Mouse (Mus musculus) neural tube, embryonic 13.5 days (tissue): ENCODE measurements at regions not wholly inside any gene's neighbourhood (a gene's known extent, or its start where the extent isn't known, plus 50 kb on each side); places are given as distances from the start of the nearest gene placed in this dataset.

Experiments
- ATAC-seq: fragments of 200-750 bp; cut with Nextera tagmentation; 2 replicates; pipeline ENCODE4 v1.8.0; 2017; ENCODE audit warnings: low read depth, mild to moderate bottlenecking, moderate TSS enrichment, moderate library complexity
- H3K27ac ChIP-seq: fragments of 300-500 bp; sonication (generic); replicated peaks from 2 replicates; pipeline ENCODE4 v1.5.1; 2015; ENCODE audit warnings: moderate library complexity, mild to moderate bottlenecking, inconsistent platforms
- H3K27me3 ChIP-seq: fragments of 300-500 bp; sonication (generic); 2 replicates; pipeline ENCODE4 v1.6.1; 2015; ENCODE audit warnings: mild to moderate bottlenecking, inconsistent platforms
- H3K36me3 ChIP-seq: fragments of 300-500 bp; sonication (generic); 2 replicates; pipeline ENCODE4 v1.6.1; 2015; ENCODE audit warnings: mild to moderate bottlenecking, inconsistent platforms
- H3K4me1 ChIP-seq: fragments of 300-500 bp; sonication (generic); replicated peaks from 2 replicates; pipeline ENCODE4 v1.6.1; 2015; ENCODE audit warnings: inconsistent platforms
- H3K4me2 ChIP-seq: fragments of 300-500 bp; sonication (generic); 2 replicates; pipeline ENCODE4 v1.6.1; 2015; ENCODE audit warnings: inconsistent platforms, mild to moderate bottlenecking, moderate library complexity
- H3K4me3 ChIP-seq: fragments of 300-500 bp; sonication (generic); 2 replicates; pipeline ENCODE4 v1.5.1; 2015; ENCODE audit warnings: mild to moderate bottlenecking, inconsistent platforms
- H3K9ac ChIP-seq: fragments of 300-500 bp; sonication (generic); 2 replicates; pipeline ENCODE4 v1.6.1; 2015; ENCODE audit warnings: moderate library complexity, mild to moderate bottlenecking, inconsistent platforms
- H3K9me3 ChIP-seq: fragments of 300-500 bp; sonication (generic); 2 replicates; pipeline ENCODE4 v1.6.1; 2016; ENCODE audit warnings: inconsistent platforms
- WGBS: fragments of 180-500 bp; shearing (Covaris S2); methylation state at CpG from one replicate; pipeline ENCODE4 v1.1.7; 2015; 5-methylcytosine and 5-hydroxymethylcytosine counted together

DNA sequence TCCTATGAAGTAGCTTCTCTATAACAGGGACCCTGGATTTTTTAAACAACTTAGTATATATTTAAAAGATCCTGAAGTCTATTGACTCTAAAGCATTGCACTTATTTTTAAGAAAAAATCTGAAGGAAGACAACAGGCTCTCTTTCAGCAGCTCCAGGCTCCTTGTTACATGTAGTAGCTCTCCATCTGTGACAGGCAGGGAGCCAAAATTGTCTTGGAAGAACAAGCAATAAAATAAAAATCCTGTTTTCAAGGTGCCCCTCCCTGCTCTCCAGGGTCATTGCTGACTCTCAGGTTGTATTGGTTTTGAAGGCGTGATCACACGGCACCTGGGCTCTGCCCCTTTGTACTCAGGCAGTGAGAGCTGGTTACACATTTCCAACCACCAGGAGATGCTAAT lies 397.1 kb downstream of the Gpat3 start:
- WGBS: 87% methylated on average over 2 of the region's 2 CpGs
- H3K4me3 ChIP-seq: no peak overlapping the region
- no peaks in the 10 kb centered on the region for H3K36me3 ChIP-seq
- no peaks in the 10 kb centered on the region for H3K4me1 ChIP-seq
- H3K27me3 ChIP-seq: no peaks in the 10 kb centered on the region
- no peaks in the 10 kb centered on the region for H3K9me3 ChIP-seq
- ATAC-seq: no peak
- no peak overlapping the region for H3K27ac ChIP-seq
- H3K9ac ChIP-seq: no peak overlapping the region
- H3K4me2 ChIP-seq: no peak overlapping the region

DNA sequence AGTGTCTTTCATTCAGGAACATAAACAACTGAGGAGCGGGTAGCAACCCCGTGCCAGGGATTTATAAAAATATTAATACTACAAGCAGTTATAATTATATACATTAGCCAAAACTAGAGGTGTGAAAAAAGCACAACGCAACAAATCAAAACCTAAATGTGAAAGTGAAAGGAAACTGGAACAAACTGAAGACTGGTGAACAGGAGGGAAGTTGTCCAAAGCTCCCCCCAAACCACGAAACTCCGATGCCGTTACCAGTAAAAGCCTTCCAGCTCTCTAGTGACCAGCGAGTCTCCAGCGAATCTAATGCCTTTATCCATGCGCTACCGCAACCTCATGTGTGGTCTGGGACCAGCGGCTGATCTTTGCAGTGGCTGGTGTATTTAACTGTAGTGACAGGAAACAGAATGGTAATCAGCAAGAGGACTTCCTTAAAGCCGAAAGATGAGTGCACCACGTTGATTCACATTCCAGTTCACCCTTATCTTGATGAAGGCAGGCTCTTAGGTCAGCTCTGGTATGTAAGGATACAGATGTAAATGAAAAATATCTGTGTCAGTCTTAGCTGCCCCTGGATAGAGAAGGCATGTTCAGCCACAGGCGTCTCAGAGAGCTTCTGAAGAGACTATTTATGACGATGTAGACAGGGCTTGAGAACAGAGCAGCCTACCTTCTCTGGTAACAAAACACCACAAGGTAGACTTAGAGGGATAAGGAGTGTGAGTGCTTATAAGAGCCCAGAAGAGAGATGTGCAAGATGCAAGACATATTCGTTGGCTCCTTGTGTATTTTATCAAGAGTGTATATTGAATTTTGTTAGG lies 394.0 kb downstream of the Gpat3 start:
- Histone ChIP-seq H3K4me3 (no peak overlapping the region), H3K9ac (no peak overlapping the region), H3K4me1 (no peaks in the 10 kb centered on the region), H3K9me3 (no peaks in the 10 kb centered on the region), H3K27me3 (no peaks in the 10 kb centered on the region), H3K4me2 (no peak overlapping the region), H3K27ac (no peak overlapping the region), H3K36me3 (no peaks in the 10 kb centered on the region)
- no peak for ATAC-seq
- WGBS: 78% methylated on average over 16 of the region's 16 CpGs

DNA sequence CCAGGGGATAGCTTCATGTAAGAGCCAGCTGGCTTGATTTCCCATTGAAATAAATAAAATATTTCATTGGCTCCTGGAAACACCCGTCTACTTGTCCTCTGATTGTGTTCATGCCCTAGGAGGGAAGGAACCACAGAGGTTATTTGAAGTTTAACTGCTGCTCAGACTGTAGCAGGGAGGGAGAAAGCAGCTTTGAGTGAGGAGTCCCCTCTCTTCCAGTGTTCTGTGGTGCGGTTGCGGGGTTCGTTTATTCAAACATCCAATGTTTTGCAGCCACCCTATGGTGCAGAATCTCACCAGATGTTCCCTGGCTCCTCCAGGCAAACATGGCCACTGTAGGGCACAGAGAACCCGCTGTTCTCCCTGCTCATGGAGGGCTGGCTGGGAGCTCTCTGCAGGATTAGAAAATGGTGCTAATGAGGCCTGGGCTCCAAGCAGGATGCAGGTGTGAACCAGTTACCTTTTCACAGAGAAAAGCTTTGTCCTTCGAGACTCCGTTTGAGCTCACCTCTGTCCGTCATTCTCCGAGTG lies 390.7 kb downstream of the Gpat3 start:
- no peak overlapping the region for H3K9ac ChIP-seq
- H3K9me3 ChIP-seq: no peaks in the 10 kb centered on the region; the same call in 1 of the 2 replicates
- H3K4me1 ChIP-seq: no peaks in the 10 kb centered on the region
- WGBS: 80% methylated on average over 9 of the region's 9 CpGs
- no peak overlapping the region for H3K27ac ChIP-seq
- H3K27me3 ChIP-seq: no peaks in the 10 kb centered on the region
- no peak overlapping the region for H3K4me3 ChIP-seq
- no peak for ATAC-seq
- no peak overlapping the region for H3K4me2 ChIP-seq
- H3K36me3 ChIP-seq: no peaks in the 10 kb centered on the region

- Histone ChIP-seq H3K36me3 (no peaks in the 10 kb centered on the region), H3K4me3 (no peak overlapping the region), H3K4me2 (no peak overlapping the region), H3K27ac (no peak overlapping the region), H3K27me3 (no peaks in the 10 kb centered on the region), H3K9me3 (no peaks in the 10 kb centered on the region), H3K9ac (no peak overlapping the region), H3K4me1 (no peaks in the 10 kb centered on the region)
- ATAC-seq: no peak
- 83% methylated on average over 10 of the region's 10 CpGs for WGBS
Measured at GRCm38 (mm10) chr5:101222390-101222789, 376.9 kb downstream of the Gpat3 start.

DNA sequence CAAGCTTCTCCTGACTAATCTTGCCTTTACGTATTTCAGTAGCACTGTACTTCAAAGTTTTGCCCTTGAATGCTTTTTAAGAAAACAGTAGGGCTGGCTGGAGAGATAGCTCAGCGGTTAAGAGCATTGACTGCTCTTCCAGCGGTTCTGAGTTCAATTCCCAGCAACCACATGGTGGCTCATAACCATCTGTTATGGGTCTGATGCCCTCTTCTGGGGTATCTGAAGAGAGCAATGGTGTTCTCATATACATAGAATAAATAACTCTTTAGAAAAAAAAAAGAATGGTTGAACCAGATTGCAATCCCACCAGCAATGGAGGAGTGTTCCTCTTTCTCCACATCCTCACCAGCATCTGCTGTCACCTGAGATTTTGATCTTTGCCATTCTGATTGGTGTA lies 372.6 kb downstream of the Gpat3 start:
- no peaks in the 10 kb centered on the region for H3K36me3 ChIP-seq
- no peak overlapping the region for H3K4me3 ChIP-seq
- no peak overlapping the region for H3K4me2 ChIP-seq
- ATAC-seq: no peak
- H3K4me1 ChIP-seq: no peaks in the 10 kb centered on the region
- H3K27me3 ChIP-seq: no peaks in the 10 kb centered on the region
- no peak overlapping the region for H3K9ac ChIP-seq
- H3K27ac ChIP-seq: no peak overlapping the region
- 90% methylated on average over 3 of the region's 3 CpGs for WGBS
- no peaks in the 10 kb centered on the region for H3K9me3 ChIP-seq

DNA sequence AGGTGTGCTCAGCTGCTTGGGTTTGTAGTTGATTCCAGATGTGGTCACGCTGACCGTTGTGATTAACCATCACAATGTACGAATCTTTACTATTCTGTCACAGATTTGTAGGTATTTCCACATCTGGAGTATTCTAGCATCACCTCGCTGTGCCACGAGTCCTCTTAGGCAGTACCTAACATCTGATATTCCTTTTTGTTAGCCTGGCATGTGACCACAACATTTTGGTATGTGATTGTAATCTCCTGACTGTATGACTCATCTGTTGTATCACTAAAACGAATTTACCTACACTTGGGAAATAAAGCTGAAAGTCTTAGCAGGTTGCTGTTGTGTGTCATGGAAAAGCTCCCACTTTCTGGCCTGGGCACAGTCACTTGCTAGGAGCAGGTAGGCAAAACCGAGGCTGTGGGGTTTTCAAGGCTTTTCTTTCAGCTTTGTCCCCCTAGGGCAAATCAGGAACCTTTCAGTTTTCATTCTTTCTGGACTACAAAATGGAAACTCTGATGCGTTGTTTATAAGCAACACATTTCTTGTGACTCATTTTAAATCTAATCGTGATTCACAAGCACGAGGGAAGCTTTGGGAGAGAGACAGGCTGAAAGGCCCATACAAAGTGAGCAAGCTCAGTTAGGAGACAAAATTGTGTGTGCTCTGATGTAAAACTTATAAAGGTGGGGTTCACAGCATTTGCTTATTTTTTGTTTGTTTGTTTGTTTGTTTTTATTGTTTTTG lies 371.5 kb downstream of the Gpat3 start:
- WGBS: 90% methylated on average over 10 of the region's 10 CpGs
- Histone ChIP-seq H3K9ac (no peak overlapping the region), H3K36me3 (no peaks in the 10 kb centered on the region)

DNA sequence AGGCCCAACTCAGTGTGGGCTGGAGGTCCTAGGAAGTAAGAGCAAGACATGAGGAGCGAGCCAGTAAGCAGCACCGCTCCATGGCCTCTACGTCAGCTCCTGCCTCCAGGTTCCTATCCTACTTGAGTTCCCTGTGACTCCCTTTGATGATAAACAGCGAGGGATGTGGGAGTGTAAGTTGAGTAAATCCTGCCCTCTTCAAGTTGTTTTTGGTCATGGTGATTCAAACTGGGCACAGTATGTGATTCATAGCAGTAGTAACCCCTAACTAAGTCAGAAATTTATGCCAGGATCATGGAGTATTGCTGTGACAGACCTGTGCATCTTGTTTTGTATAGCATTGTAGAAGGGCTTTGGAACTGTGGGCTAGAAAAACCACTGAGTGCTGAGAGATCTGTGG lies 366.5 kb downstream of the Gpat3 start:
- Histone ChIP-seq H3K9ac (no peak overlapping the region), H3K4me2 (no peak overlapping the region), H3K27ac (no peak overlapping the region), H3K36me3 (no peaks in the 10 kb centered on the region), H3K27me3 (no peaks in the 10 kb centered on the region), H3K4me3 (no peak overlapping the region), H3K9me3 (no peaks in the 10 kb centered on the region), H3K4me1 (no peaks in the 10 kb centered on the region)
- ATAC-seq: no peak
- 91% methylated on average over 4 of the region's 4 CpGs for WGBS

More for the DNA sequence above, 371.5 kb downstream of the Gpat3 start:
- H3K9me3 ChIP-seq: no peaks in the 10 kb centered on the region
- H3K4me3 ChIP-seq: no peak overlapping the region
- H3K4me1 ChIP-seq: no peaks in the 10 kb centered on the region
- no peak overlapping the region for H3K27ac ChIP-seq
- H3K27me3 ChIP-seq: no peaks in the 10 kb centered on the region
- ATAC-seq: no peak
- H3K4me2 ChIP-seq: no peak overlapping the region

DNA sequence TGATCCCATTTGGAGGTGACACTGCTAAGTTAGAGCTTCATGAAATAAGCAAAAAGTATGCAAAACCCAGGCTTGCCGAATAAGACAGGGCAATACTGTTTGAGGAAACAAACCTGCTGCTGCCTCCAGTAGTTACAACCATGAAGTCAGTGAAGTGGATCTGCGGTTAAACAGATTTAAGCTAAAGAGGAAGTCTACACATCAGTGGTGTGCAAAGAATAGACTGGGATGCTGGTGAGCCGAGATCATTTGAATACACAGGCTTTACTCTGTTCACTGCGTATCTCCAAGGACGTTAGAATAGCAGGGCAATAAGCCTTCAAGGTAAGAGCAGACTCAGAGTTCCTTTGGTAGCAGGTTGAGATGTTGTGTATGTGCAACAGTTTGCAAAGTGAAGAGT lies 362.6 kb downstream of the Gpat3 start:
- 88% methylated on average over 5 of the region's 5 CpGs for WGBS
- Histone ChIP-seq H3K4me2 (no peak overlapping the region), H3K9me3 (0 out of 2 replicates have a peak, but pooled peaks cover 7% of the 10 kb centered on the region), H3K4me3 (no peak overlapping the region), H3K9ac (no peak overlapping the region), H3K36me3 (no peaks in the 10 kb centered on the region), H3K27me3 (no peaks in the 10 kb centered on the region), H3K4me1 (no peaks in the 10 kb centered on the region), H3K27ac (no peak overlapping the region)
- no peak for ATAC-seq

- Histone ChIP-seq H3K9ac (no peak overlapping the region), H3K4me2 (no peak overlapping the region), H3K4me3 (no peak overlapping the region), H3K9me3 (no peaks in the 10 kb centered on the region), H3K4me1 (no peaks in the 10 kb centered on the region), H3K36me3 (no peaks in the 10 kb centered on the region), H3K27ac (no peak overlapping the region), H3K27me3 (no peaks in the 10 kb centered on the region)
- no peak for ATAC-seq
- 80% methylated on average over 4 of the region's 4 CpGs for WGBS
Measured at GRCm38 (mm10) chr5:101195501-101195900, 350.0 kb downstream of the Gpat3 start.

GRCm38 (mm10) chr5:101190976-101191375 lies 345.5 kb downstream of the Gpat3 start:
- no peak for ATAC-seq
- H3K27ac ChIP-seq: no peak overlapping the region
- no peak overlapping the region for H3K4me3 ChIP-seq
- 0 out of 2 replicates have a peak, but pooled peaks cover 4% of the 10 kb centered on the region for H3K4me1 ChIP-seq
- WGBS: 91% methylated on average over 2 of the region's 2 CpGs
- no peaks in the 10 kb centered on the region for H3K9me3 ChIP-seq
- H3K9ac ChIP-seq: no peak overlapping the region
- H3K27me3 ChIP-seq: no peaks in the 10 kb centered on the region
- H3K4me2 ChIP-seq: no peak overlapping the region
- no peaks in the 10 kb centered on the region for H3K36me3 ChIP-seq

- WGBS: 75% methylated on average over 9 of the region's 9 CpGs
- H3K27ac ChIP-seq: no peak overlapping the region
- H3K36me3 ChIP-seq: no peaks in the 10 kb centered on the region
- H3K4me3 ChIP-seq: no peak overlapping the region
- ATAC-seq: no peak
- no peak overlapping the region for H3K9ac ChIP-seq
- no peak overlapping the region for H3K4me2 ChIP-seq
- H3K27me3 ChIP-seq: no peaks in the 10 kb centered on the region
- H3K9me3 ChIP-seq: no peaks in the 10 kb centered on the region
- H3K4me1 ChIP-seq: no peaks in the 10 kb centered on the region
Measured at GRCm38 (mm10) chr5:101173183-101173582, 327.7 kb downstream of the Gpat3 start.

GRCm38 (mm10) chr5:101172782-101173181 lies 327.3 kb downstream of the Gpat3 start:
- H3K4me2 ChIP-seq: no peak overlapping the region
- WGBS: 67% methylated on average over 10 of the region's 10 CpGs
- ATAC-seq: no peak
- H3K27ac ChIP-seq: no peak overlapping the region
- H3K27me3 ChIP-seq: no peaks in the 10 kb centered on the region
- no peak overlapping the region for H3K4me3 ChIP-seq
- no peaks in the 10 kb centered on the region for H3K4me1 ChIP-seq
- no peaks in the 10 kb centered on the region for H3K9me3 ChIP-seq
- no peaks in the 10 kb centered on the region for H3K36me3 ChIP-seq
- no peak overlapping the region for H3K9ac ChIP-seq
